Mouse (Mus musculus): ENCODE results near the gene Sorcs2.

DNA sequence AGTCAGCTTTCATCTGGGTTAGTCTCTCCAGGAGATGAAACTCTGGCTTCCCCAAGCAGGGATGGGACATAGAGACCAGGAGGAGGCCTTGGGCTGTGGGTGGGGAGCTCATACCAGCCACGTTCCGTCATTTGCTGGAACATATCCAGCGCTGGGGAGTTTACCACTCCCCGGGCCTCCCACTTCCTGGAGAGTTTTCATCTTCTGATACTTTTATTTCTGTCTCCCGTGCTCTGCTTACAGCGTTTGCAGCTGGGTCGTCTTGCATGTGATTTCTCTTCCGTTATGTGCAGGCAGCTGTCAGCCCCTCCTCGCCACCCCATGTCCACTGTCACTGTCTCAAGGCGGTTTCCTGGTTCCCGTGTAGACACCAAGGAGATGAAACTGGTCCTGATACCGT lies 424.1 kb downstream of the Sorcs2 start:
- TF ChIP-seq CTCF (conservative IDR thresholded peaks at IDR 0.05; ENCODE audit: low read length) (no peak), POU5F1 (IDR thresholded peaks at IDR 0.05; ENCODE audit: borderline replicate concordance, low read length) (no peak), NANOG (IDR thresholded peaks at IDR 0.05; ENCODE audit: borderline replicate concordance, low read length) (no peak)
